Mouse (Mus musculus) erythroblast, embryonic 14.5 days (primary cell): ENCODE data around the gene Cmc1. TPM values are rescaled to one million over a fixed set of nuclear protein-coding genes. Genes with fewer than 3 reads are reported as not detected.

Source experiments
- H3K27me3 ChIP-seq: 2 replicates; pipeline ENCODE4 v1.6.1; 2012; ENCODE audit warnings: inconsistent platforms; ENCODE audit not compliant: control insufficient read depth
- H3K36me3 ChIP-seq: 2 replicates; pipeline ENCODE4 v1.6.1; 2012; ENCODE audit warnings: mild to moderate bottlenecking, inconsistent platforms; ENCODE audit not compliant: control insufficient read depth
- H3K4me1 ChIP-seq: 2 replicates; pipeline ENCODE4 v1.6.1; 2012; ENCODE audit warnings: inconsistent platforms; ENCODE audit not compliant: control insufficient read depth
- H3K4me3 ChIP-seq: replicated peaks from 2 replicates; pipeline ENCODE3; 2012; ENCODE audit warnings: moderate library complexity, mild to moderate bottlenecking, inconsistent platforms
- H3K9me3 ChIP-seq: 2 replicates; pipeline ENCODE4 v1.6.1; 2012; ENCODE audit warnings: low read length, inconsistent platforms, mixed read lengths; ENCODE audit not compliant: control insufficient read depth
- GATA1 ChIP-seq: IDR thresholded peaks from 2 replicates; pipeline ENCODE4 v1.6.1; 2012; ENCODE audit warnings: low read length, inconsistent platforms, mixed read lengths
- TAL1 ChIP-seq: IDR thresholded peaks from 3 replicates; pipeline ENCODE4 v1.6.1; 2012; ENCODE audit warnings: low read length, inconsistent platforms, mixed read lengths
- polyA plus RNA-seq: library from polyadenylated mRNA; stranded (reverse); fragments of >175 nt; gene quantifications from 2 replicates; pipeline ENCODE4 v1.2.3, GENCODE M21; 2012

Gene Cmc1
- 0.16 and 0.52 TPM in 2 replicates for polyA plus RNA-seq

- H3K4me3 ChIP-seq, result peak within 1 kb of the TSS; percentile 66
- no peaks in the 10 kb centered on the region for H3K9me3 ChIP-seq
- TF ChIP-seq TAL1, result no peak
- TF ChIP-seq GATA1, result no peak
- H3K4me1 ChIP-seq, result peaks cover 22% of the 10 kb centered on the region
- H3K36me3 ChIP-seq, result peaks cover 2% of the 10 kb centered on the region
- H3K27me3 ChIP-seq, result no peaks in the 10 kb centered on the region
Observed at GRCm38 (mm10) chr9:118149407-118150402, at the start of gene Cmc1. TSS of gene Cmc1 (minus strand) at chr9:118150177.

- peaks cover 7% of the 10 kb centered on the region; the same call in 1 of the 2 replicates for H3K9me3 ChIP-seq
Observed at GRCm38 (mm10) chr9:118198557-118198956, 48.6 kb upstream of the Cmc1 start.

GRCm38 (mm10) chr9:118196661-118197390 is 46.8 kb upstream of the Cmc1 start:
- H3K9me3 ChIP-seq, result peaks cover 7% of the 10 kb centered on the region; the same call in 1 of the 2 replicates
- no peaks in the 10 kb centered on the region for H3K4me1 ChIP-seq
- H3K4me3 ChIP-seq, result no peak overlapping the region
- H3K36me3 ChIP-seq, result no peaks in the 10 kb centered on the region
- no peaks in the 10 kb centered on the region for H3K27me3 ChIP-seq
- TF ChIP-seq GATA1 (no peak), TAL1 (no peak)

More at GRCm38 (mm10) chr9:118198557-118198956, 48.6 kb upstream of the Cmc1 start:
- no peak for TF ChIP-seq TAL1
- no peak for TF ChIP-seq GATA1
- Histone ChIP-seq H3K36me3 (no peaks in the 10 kb centered on the region), H3K27me3 (no peaks in the 10 kb centered on the region), H3K4me1 (no peaks in the 10 kb centered on the region), H3K4me3 (no peak overlapping the region)

GRCm38 (mm10) chr9:118193263-118193662 is 43.3 kb upstream of the Cmc1 start:
- Histone ChIP-seq H3K27me3 (no peaks in the 10 kb centered on the region), H3K36me3 (no peaks in the 10 kb centered on the region), H3K4me3 (no peak overlapping the region), H3K9me3 (peaks cover 6% of the 10 kb centered on the region; the same call in 1 of the 2 replicates), H3K4me1 (no peaks in the 10 kb centered on the region)
- TF ChIP-seq TAL1, result no peak
- TF ChIP-seq GATA1, result no peak

- Histone ChIP-seq H3K9me3 (peaks cover 8% of the 10 kb centered on the region; the same call in 1 of the 2 replicates), H3K4me1 (no peaks in the 10 kb centered on the region), H3K36me3 (no peaks in the 10 kb centered on the region), H3K27me3 (no peaks in the 10 kb centered on the region), H3K4me3 (no peak overlapping the region)
- TF ChIP-seq TAL1 (no peak), GATA1 (no peak)
Observed at GRCm38 (mm10) chr9:118191276-118191675, 41.3 kb upstream of the Cmc1 start.

GRCm38 (mm10) chr9:118188374-118188773 is 38.4 kb upstream of the Cmc1 start:
- no peak overlapping the region for H3K4me3 ChIP-seq
- peaks cover 10% of the 10 kb centered on the region; the same call in 1 of the 2 replicates for H3K9me3 ChIP-seq
- no peaks in the 10 kb centered on the region for H3K27me3 ChIP-seq
- H3K4me1 ChIP-seq, result no peaks in the 10 kb centered on the region
- no peaks in the 10 kb centered on the region for H3K36me3 ChIP-seq
- TF ChIP-seq TAL1, result no peak

- Histone ChIP-seq H3K36me3 (no peaks in the 10 kb centered on the region), H3K9me3 (peaks cover 13% of the 10 kb centered on the region; the same call in 1 of the 2 replicates), H3K27me3 (no peaks in the 10 kb centered on the region), H3K4me1 (no peaks in the 10 kb centered on the region), H3K4me3 (no peak overlapping the region)
- TF ChIP-seq TAL1 (no peak), GATA1 (no peak)
Observed at GRCm38 (mm10) chr9:118187420-118187819, 37.4 kb upstream of the Cmc1 start.

GRCm38 (mm10) chr9:118186776-118187175 is 36.8 kb upstream of the Cmc1 start:
- H3K9me3 ChIP-seq, result peaks cover 13% of the 10 kb centered on the region; the same call in 1 of the 2 replicates
- no peaks in the 10 kb centered on the region for H3K27me3 ChIP-seq
- H3K4me3 ChIP-seq, result no peak overlapping the region
- TF ChIP-seq TAL1 (no peak), GATA1 (no peak)
- H3K36me3 ChIP-seq, result no peaks in the 10 kb centered on the region
- no peaks in the 10 kb centered on the region for H3K4me1 ChIP-seq
